Mouse (Mus musculus): ENCODE measurements at regions not wholly inside any gene's neighbourhood (a gene's known extent, or its start where the extent isn't known, plus 50 kb on each side); places are given as distances from the start of the nearest gene placed in this dataset.

DNA sequence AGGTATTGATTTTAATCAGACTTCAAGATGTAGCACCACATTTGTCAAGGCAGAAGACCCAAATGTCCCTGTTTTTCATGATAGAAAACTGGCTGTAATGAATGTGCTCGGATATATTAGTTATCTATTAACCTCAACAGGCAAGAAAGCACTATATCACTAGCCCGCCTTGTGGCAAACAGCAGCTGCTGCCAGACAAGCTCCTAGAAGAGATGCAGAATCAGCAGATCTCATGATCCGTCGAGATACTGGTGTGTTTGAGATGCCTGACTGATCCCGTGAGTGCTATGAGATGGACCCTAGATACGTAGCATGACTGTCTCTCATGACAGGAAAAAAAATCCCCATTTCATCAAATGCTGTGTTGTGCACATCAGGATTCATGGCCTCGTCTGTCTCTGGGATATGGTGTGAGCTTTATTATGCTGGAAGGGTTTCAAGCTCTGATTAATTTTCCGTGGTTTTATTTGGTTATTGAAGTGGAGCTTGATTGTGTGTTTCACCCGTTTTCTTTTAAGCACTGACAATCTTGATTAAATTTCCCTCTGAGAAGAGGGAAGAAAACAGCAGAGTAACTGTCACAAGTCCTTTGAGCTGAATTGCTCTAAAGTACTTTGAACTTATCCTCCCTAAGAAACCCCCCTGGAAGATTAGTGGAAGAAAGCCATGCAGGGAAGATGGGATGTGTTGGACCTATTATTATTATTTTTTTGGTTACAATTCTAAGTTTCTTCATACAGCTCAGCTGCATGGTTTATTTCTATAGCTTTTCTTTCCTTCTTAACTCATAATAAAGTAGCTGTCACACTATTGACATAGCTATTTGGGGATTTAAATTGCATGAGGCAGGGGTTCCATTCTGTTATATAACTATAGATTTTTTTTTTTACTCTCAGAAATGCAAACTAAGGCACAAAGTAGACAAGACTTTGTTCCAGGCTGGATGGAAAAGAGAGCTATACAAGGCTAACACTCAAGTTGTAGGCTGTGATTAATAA, 287.4 kb upstream of the Frg1 start:
- DNase-seq (ENCODE audit: low spot score in 2 of 2), result no peak
